Mouse (Mus musculus) stomach, postnatal 0 days (tissue): ENCODE results near the gene Wbp2. TPM values are rescaled to one million over a fixed set of nuclear protein-coding genes. Genes with fewer than 3 reads are reported as not detected.
A peak's percentile ranks its signal among the peaks of the same experiment; 100 is the strongest.

Experiments used
- ATAC-seq: fragments of 200-750 bp; cut with Nextera tagmentation; 2 replicates; pipeline ENCODE4 v1.8.0; 2017; ENCODE audit not compliant: low FRiP score, low TSS enrichment
- DNase-seq: peaks from one replicate; pipeline ENCODE4 v3.0.0-alpha.2; 2016; ENCODE audit warnings: low spot score
- H3K27ac ChIP-seq: fragments of 300-500 bp; sonication (generic); replicated peaks from 2 replicates; pipeline ENCODE4 v1.5.1; 2014; ENCODE audit warnings: mild to moderate bottlenecking, control low read depth
- H3K27me3 ChIP-seq: fragments of 300-500 bp; sonication (generic); 2 replicates; pipeline ENCODE4 v1.6.1; 2014; ENCODE audit warnings: low read length; ENCODE audit not compliant: control insufficient read depth, insufficient read depth
- H3K36me3 ChIP-seq: fragments of 300-500 bp; sonication (generic); 2 replicates; pipeline ENCODE4 v1.6.1; 2014; ENCODE audit warnings: low read length, mixed read lengths; ENCODE audit not compliant: control insufficient read depth, insufficient read depth
- H3K4me1 ChIP-seq: fragments of 300-500 bp; sonication (generic); replicated peaks from 2 replicates; pipeline ENCODE4 v1.6.1; 2014; ENCODE audit warnings: antibody characterized with exemption; ENCODE audit not compliant: control insufficient read depth, insufficient read depth
- H3K4me2 ChIP-seq: fragments of 300-500 bp; sonication (generic); replicated peaks from 2 replicates; pipeline ENCODE4 v1.6.1; 2014; ENCODE audit warnings: low read depth, mild to moderate bottlenecking, control low read depth, moderate library complexity
- H3K4me3 ChIP-seq: fragments of 300-500 bp; sonication (generic); 2 replicates; pipeline ENCODE4 v1.5.1; 2014; ENCODE audit warnings: low read depth, low read length, control low read depth
- H3K9ac ChIP-seq: fragments of 300-500 bp; sonication (generic); 2 replicates; pipeline ENCODE4 v1.6.1; 2014; ENCODE audit warnings: mild to moderate bottlenecking, low read length, control low read depth, mixed read lengths
- H3K9me3 ChIP-seq: fragments of 300-500 bp; sonication (generic); 2 replicates; pipeline ENCODE4 v1.6.1; 2016; ENCODE audit warnings: low read length; ENCODE audit not compliant: control insufficient read depth
- CTCF ChIP-seq: IDR thresholded peaks from 2 replicates; pipeline ENCODE4 v1.5.1; 2016; ENCODE audit warnings: antibody characterized with exemption, low read depth, mild to moderate bottlenecking, moderate library complexity
- EP300 ChIP-seq: optimal IDR thresholded peaks from 2 replicates; pipeline ENCODE3; 2016; ENCODE audit warnings: antibody characterized with exemption
- WGBS: fragments of 180-500 bp; shearing (Covaris S2); extraction: QIAGEN DNeasy Blood & Tissue Kit; methylation state at CpG from one replicate; pipeline ENCODE4 v1.1.7; 2014; 5-methylcytosine and 5-hydroxymethylcytosine counted together
- polyA plus RNA-seq: library from polyadenylated mRNA; unstranded; fragments of >200 nt; fragmentation: Nextera tagmentation; extraction: Ambion mirVana; gene quantifications from 2 replicates; pipeline ENCODE4 v1.2.1, GENCODE M21; 2015

The Wbp2 gene
- polyA plus RNA-seq, 1 experiment from 2014 or later = 71.0 TPM

DNA sequence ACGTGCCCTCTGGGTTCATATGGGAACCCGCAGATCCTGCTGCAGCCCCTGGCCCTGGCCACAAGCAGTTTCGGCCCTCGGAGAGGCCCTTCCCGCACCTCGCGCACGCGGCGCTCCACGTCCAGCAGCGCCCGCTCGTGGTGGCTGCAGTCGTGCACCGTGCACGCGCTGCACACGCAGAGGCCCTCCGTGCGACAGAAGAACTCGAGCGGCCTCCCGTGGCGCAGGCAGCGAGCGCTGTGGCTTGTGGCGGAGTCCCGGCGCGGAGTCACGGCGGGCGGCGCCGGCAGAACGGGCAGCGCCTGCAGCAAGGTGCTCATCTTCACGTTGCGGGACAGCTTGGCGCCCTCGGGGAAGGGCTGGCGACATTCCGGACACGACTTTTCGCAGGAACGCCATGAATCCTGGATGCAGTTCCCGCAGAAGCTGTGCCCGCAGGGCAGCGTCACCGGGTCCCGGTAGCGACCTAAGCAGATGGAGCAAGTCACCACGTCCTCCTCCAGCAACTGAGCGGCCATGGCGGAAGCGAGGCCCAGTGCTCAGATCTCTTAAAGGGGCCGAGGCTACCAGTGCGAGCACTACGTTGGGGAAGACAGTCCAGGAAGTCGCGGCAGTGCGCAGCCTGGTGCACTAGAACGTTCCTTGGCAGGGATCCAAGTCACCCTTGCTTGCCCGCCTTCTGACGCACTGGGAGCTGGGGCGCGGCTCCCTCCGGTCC lies 43.9 kb upstream of the Wbp2 start, which contains the start of gene Trim65:
TSS of gene Trim65 (minus strand) at position 641 of the 718 bp plus-strand sequence.
- WGBS = under 1% methylated on average over 68 of the region's 69 CpGs
- DNase-seq (peak; percentile 94), ATAC-seq (peak; percentile 83)
- Histone ChIP-seq H3K9ac (peak within 1 kb of the TSS; percentile 76), H3K9me3 (no peaks in the 10 kb centered on the region), H3K4me2 (peak within 1 kb of the TSS; percentile 69), H3K4me1 (peaks cover 11% of the 10 kb centered on the region), H3K36me3 (peaks cover 6% of the 10 kb centered on the region; the same call in 1 of the 2 replicates), H3K4me3 (peak within 1 kb of the TSS; percentile 65), H3K27me3 (no peaks in the 10 kb centered on the region), H3K27ac (peak within 1 kb of the TSS; percentile 97)
- peak; percentile 100 for TF ChIP-seq CTCF
- TF ChIP-seq EP300 = no peak

DNA sequence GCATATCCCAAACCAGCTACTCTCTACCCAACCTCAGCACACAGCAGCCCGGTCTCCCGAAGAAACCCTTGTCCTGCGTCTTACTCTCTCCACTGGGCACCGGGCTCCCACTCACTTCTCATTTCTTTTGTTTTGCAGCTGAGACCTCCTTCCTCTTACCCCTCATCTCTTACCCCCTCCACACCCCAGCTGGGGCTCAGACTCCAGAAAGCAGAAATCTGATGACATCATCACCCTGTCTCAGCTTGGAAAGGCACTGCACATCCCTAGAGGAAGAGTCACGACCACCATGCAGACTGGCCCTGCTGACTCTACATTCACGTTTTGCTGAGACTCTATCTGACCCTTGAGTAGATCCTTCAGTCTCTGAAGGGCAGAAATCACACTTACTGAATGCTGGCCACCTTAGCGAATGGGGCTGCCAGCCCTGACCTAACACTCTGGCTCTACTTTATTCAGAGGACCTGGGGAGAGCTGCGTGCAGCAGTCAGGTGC lies 43.2 kb upstream of the Wbp2 start:
- H3K9me3 ChIP-seq = no peaks in the 10 kb centered on the region
- 0 out of 2 replicates have a peak, but pooled peaks have one; percentile 0 for ATAC-seq
- peak; percentile 23 for DNase-seq
- 36% methylated on average over 8 of the region's 8 CpGs for WGBS
- H3K4me1 ChIP-seq = peaks cover 11% of the 10 kb centered on the region
- H3K27me3 ChIP-seq = no peaks in the 10 kb centered on the region
- peak overlapping the region; percentile 69 for H3K4me2 ChIP-seq
- H3K36me3 ChIP-seq = peaks cover 6% of the 10 kb centered on the region; the same call in 1 of the 2 replicates
- peak overlapping the region; percentile 76 for H3K9ac ChIP-seq
- H3K27ac ChIP-seq = peak overlapping the region; percentile 97
- peak overlapping the region; percentile 65 for H3K4me3 ChIP-seq
- TF ChIP-seq EP300 = no peak
- TF ChIP-seq CTCF = no peak

DNA sequence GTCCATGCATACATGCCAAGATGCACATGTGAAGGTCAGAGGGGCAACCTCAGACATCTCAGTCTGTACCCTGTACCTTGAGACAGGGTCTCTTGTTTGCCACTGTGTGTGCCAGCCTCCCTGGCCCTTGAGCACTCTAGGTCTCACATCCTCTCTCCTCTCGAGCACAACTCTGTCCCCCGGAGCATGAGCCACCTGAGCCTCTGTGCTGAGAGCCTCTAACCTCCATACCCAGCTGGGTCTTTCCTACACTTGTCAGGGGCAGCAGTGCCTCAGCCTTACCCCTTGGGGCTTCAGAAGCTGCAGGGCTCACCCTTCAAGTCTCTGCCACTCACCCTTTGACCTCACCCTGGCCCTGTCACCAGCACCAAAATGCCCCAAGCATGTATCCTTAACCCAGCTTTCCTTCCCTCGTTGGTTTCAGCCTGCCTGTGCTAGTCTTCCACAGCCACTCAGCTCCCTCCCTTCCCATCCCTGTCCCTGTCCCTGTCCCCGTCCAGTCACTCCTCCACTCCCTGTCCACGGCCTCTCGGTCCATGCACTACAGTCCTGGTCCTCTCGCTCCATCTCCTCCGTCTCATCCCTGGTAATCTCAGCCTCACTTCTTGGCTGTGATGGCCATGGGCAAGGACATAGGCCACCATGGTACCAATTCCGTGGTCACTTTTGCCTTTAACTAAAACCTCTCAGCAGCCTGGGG lies 42.4 kb upstream of the Wbp2 start:
- Histone ChIP-seq H3K27ac (0 out of 2 replicates have a peak overlapping the region, but pooled peaks have one; percentile 97), H3K4me1 (peaks cover 11% of the 10 kb centered on the region), H3K27me3 (no peaks in the 10 kb centered on the region), H3K36me3 (peaks cover 6% of the 10 kb centered on the region; the same call in 1 of the 2 replicates), H3K4me3 (peak overlapping the region; percentile 10; the same call in 1 of the 2 replicates), H3K9ac (peak overlapping the region; percentile 76), H3K4me2 (peak overlapping the region; percentile 69), H3K9me3 (no peaks in the 10 kb centered on the region)
- DNase-seq (no peak), ATAC-seq (no peak)
- no peak for TF ChIP-seq CTCF
- no peak for TF ChIP-seq EP300
- 83% methylated on average over 9 of the region's 9 CpGs for WGBS

DNA sequence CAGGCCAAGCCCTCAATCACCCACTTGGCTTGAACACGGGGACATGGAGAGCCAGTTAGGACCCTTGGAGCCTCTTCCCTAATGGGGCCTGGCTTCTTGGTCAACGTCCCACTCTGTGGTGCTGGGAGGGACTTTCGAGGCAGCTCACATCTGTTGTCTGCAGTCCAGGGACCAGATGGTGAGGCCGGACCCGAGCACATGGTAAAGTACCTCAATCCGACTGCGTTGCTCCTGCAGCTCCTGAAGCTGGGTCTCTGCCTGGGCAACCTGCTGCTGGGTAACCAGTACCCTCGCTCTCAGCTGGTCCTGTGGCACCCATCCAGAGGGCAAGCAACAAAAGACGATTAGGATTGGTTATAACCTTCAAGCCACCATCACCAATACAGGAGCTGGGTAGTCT lies 41.2 kb upstream of the Wbp2 start:
- TF ChIP-seq EP300 (no peak), CTCF (no peak)
- Histone ChIP-seq H3K9me3 (no peaks in the 10 kb centered on the region), H3K4me2 (0 out of 2 replicates have a peak overlapping the region, but pooled peaks have one; percentile 27), H3K27me3 (no peaks in the 10 kb centered on the region), H3K27ac (peak overlapping the region; percentile 8; the same call in 1 of the 2 replicates), H3K4me3 (no peak overlapping the region), H3K9ac (no peak overlapping the region), H3K4me1 (peaks cover 11% of the 10 kb centered on the region), H3K36me3 (peaks cover 8% of the 10 kb centered on the region; the same call in 1 of the 2 replicates)
- no peak for ATAC-seq
- no peak for DNase-seq
- 55% methylated on average over 9 of the region's 9 CpGs for WGBS

DNA sequence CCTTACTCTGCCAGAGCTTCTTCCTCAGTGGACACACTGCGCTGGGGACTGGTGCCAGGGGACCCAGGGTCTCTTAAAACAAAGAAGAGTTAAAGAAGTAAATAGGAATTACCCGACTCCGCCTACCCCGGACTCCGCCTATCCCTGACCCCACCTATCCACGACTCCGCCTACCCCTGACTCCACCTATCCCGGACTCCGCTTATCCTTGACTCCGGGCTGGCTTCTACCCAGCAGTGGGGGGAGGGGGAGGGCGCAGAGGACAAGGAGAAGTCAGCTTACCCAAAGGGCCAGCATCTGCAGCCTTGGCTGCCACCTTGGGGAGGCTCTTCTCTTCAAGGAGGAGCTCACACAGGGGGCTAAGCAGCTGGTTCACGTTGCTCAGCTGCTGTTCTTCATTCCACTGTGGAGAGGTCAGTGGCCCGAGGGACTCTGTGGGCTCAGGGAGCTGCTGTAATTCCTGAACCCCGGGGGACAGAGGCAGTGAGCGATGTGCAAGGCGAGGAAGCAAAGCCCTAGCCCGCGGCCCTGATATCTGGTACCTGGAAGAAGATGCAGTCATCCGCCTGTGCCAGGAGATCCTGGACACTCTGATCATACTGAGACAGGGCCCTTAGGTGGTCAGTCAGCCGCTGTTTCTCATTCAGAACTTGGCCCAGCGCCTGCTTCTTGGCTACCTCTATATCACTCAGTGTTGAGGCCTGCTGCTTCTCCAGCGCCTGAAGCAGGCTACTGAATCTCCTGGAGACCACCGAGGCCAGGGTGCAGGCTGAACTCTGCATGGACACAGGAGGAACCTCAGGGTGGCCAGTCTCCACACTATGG lies 40.6 kb upstream of the Wbp2 start, which contains the start of gene Trim47:
TSS of gene Trim47 (minus strand) at position 55 of the 825 bp plus-strand sequence.
- Histone ChIP-seq H3K36me3 (peaks cover 9% of the 10 kb centered on the region; the same call in 1 of the 2 replicates), H3K4me3 (no peak within 1 kb of the TSS; the same call in 1 of the 2 replicates), H3K4me1 (peaks cover 11% of the 10 kb centered on the region), H3K27me3 (no peaks in the 10 kb centered on the region), H3K9me3 (no peaks in the 10 kb centered on the region), H3K9ac (peak within 1 kb of the TSS; percentile 18), H3K27ac (peak within 1 kb of the TSS; percentile 8; the same call in 1 of the 2 replicates), H3K4me2 (peak within 1 kb of the TSS; percentile 27)
- WGBS = 31% methylated on average over 23 of the region's 23 CpGs
- DNase-seq = peak; percentile 92
- peak; percentile 47 for ATAC-seq
- TF ChIP-seq EP300 = no peak
- peak; percentile 36 for TF ChIP-seq CTCF
